Mouse (Mus musculus): ENCODE measurements around the gene Tsc22d2. TPM values are rescaled to one million over a fixed set of nuclear protein-coding genes. Genes with fewer than 3 reads are reported as not detected.

Gene Tsc22d2
- polyA plus RNA-seq (2017; shearing (Covaris generic)), result 10 to 100 TPM; 42.3 to 48.0 TPM

DNA sequence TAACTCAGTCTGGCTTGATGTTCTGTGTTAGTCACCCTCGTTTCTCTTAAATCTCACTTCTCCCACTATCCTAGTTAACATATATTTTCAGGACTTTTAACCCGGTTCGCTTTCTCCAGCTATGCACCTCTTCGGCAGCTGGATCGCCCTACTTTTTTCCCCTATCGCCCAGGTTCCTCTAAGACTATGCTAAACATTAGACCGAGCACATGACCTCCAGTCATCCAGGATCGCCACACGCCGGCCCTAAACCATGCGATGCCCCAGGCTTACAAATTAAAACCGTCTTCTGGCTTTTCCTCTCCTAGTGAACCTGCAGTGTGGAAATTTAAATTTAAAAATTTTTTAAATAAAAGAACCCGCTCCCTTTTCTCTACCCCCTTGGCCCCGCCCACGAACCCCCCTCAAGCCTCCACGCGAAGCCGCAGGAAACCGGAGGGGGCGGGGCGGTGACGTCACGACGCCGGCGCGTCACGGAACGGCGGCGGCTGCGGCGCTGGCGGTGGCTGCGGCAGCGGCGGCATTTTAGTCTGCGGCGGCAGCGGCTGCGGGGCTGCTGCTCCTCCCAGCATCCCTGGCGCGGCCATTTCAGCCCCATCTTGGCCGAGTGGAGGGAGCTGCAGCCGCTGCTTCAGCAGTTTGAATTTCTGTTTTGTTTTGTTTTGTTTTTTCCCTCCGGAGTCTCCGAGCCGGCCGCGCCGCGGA, at the start of gene Tsc22d2:
Tsc22d2 (plus strand) TSS at position 482 of the 705 bp plus-strand sequence.

Other genes with a start within 250 kb of the Tsc22d2 start
- gene Eif2a, start 111.1 kb downstream of the Tsc22d2 start, polyA plus RNA-seq (2017; shearing (Covaris generic)), result 10 to 100 TPM; 22.3 to 23.0 TPM
- 100 to 1,000 TPM; 129 to 143 TPM for gene Serp1, start 111.2 kb downstream of the Tsc22d2 start, polyA plus RNA-seq (2017; shearing (Covaris generic))
- 10 to 100 TPM; 18.3 to 28.8 TPM for gene Selenot, start 161.9 kb downstream of the Tsc22d2 start, polyA plus RNA-seq (2017; shearing (Covaris generic))
- not detected for gene Erich6, start 222.5 kb downstream of the Tsc22d2 start, polyA plus RNA-seq (2017; shearing (Covaris generic))

All from inflammation-experienced regulatory T-cells (primary cell).